Mouse (Mus musculus) pancreas, adult 10 weeks (tissue): ENCODE data around the gene Zwilch. TPM values are rescaled to one million over a fixed set of nuclear protein-coding genes. Genes with fewer than 3 reads are reported as not detected.

Source experiments
- polyA plus RNA-seq: library from polyadenylated mRNA; stranded (reverse); fragments of 350-450 nt; fragmentation: Illumina TruSeq; extraction: RNeasy Lipid Tissue Mini Kit (QIAGEN cat#74804); gene quantifications from one replicate; pipeline ENCODE4 v1.2.3, GENCODE M21; 2015; ENCODE audit warnings: low read depth, low replicate concordance; ENCODE audit not compliant: insufficient read depth

The Zwilch gene
- polyA plus RNA-seq, result not detected

DNA sequence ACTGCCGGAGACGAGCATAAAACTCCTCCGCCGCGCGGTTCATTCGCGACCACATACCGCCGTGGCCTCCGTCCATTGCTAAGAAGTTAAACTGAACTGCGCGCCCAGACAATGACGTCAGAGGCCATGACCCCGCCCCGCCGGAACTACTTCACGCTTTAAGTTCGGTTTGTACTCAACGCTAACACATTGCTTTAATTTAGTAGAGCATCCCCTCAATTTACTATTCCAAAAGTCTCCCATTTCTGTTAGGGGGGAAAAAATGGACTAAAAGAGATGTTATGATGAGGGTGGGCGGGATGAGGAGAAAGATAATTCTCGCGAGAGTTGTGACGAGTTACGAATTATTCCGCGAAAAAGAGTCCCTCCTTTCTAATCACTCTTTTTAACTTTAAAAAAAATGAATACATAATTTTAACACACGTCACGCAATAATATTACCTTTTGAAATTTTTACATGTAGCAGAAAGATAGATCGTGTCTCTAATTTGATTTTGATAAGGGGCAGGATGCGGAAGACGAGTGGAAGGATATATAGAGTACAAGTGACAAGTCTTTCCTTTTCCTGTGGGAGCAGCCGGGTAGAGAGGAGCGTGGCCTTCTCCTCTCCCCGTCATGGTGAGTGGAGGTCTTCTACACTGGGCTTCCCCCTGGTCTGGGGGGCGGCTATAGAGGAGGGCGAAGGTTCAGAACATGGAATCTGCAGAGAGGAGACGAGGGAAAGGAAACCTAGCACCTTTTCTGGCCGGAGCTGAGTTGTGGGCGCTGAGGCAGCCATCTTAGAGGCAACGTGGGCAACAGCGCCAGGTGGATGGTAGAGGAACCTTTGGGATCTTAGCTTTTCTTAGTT lies at the start of gene Zwilch, which contains the start of gene Rpl4:
Zwilch (minus strand) TSS at position 289 of the 850 bp plus-strand sequence.
Rpl4 (plus strand) TSS at position 560 of the 850 bp plus-strand sequence.

DNA sequence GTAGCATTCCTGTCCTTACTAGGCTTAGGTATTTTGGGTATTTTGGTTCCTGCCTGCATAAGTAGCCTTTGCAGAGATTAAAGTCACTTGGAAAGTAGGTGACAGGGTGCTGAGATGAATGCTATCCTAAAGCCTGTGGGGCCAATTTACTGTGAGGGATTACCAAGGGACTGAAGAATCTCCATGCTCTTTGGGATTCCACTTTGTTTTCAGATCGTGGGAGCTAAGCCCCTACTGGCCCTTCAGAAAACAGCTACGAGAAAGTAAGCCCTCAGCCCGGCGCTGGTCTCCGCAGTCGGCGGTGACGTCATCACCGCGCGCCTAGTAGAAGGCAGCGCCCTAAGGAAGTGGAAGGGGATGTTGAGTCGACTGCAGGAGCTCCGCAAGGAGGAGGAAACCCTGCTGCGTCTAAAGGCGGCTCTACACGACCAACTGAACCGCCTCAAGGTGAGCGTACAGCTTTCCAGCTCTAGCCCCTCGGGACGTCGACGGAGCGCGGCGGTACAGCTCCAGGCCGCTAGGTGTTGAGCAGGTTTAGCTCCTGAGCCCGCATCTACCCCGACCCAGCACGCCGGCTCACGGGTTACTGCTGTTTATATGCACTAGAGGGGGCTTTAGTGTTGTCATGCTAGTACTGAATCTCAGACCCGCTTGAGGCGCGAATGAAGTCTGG lies 6.2 kb upstream of the Zwilch start, which contains the start of gene Snapc5:
Snapc5 (plus strand) TSS at position 301 of the 673 bp plus-strand sequence.

DNA sequence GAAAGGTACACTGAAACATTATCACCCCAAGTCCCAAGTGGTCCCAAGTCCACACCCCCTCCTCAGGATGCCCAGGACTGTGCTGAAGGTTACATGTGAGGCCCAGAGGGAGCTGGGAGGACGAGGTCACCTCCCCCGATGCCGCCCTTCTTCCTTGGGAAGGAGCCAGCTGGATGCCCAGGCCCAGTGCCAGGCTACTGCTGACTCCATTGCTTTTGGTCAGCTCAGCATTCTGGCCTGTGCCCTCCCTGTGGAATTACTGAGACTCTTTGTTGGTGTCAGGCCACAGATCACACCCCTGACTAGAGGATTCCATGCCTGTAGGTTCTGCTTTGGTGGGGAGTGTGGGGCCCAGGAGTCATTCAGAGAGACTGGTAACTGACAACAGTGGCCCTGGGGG lies 56.0 kb downstream of the Zwilch start, which contains the start of gene Lctl:
Lctl (plus strand) TSS at position 272 of the 400 bp plus-strand sequence.

Other genes starting within 250 kb of the Zwilch start
- 4.9 TPM for gene Smad6, start 151.0 kb downstream of the Zwilch start, polyA plus RNA-seq
- gene Lctl, start 56.0 kb downstream of the Zwilch start, polyA plus RNA-seq, result not detected
- 399 TPM for gene Rpl4, start 271 bp upstream of the Zwilch start, polyA plus RNA-seq
- gene Snapc5, start 6.2 kb upstream of the Zwilch start, polyA plus RNA-seq, result 10.0 TPM
- not detected for gene Uchl4, start 62.1 kb upstream of the Zwilch start, polyA plus RNA-seq
- gene Map2k1, start 80.5 kb upstream of the Zwilch start, polyA plus RNA-seq, result 10.1 TPM
- 7.3 TPM for gene Tipin, start 108.5 kb upstream of the Zwilch start, polyA plus RNA-seq
- 2.8 TPM for gene Dis3l, start 168.2 kb upstream of the Zwilch start, polyA plus RNA-seq
- gene Megf11, start 212.5 kb upstream of the Zwilch start, polyA plus RNA-seq, result not detected